Mouse (Mus musculus) gastrocnemius, postnatal 10 days (tissue): Measurements from ENCODE around the gene Hps1. TPM values are rescaled to one million over a fixed set of nuclear protein-coding genes. Genes with fewer than 3 reads are reported as not detected.
"Not testable (repeated sequence)": the region's sequence is repeated elsewhere in the genome, so short reads cannot be mapped to it uniquely, and the experiment has no call there.

Experiments used
- DNase-seq: peaks from one replicate; pipeline ENCODE4 v3.0.0; 2021; ENCODE audit warnings: mixed read lengths
- long read RNA-seq, 2 experiments: library from polyadenylated mRNA; stranded (forward); transcript quantifications; one replicate each; pipeline ENCODE4 v2.0.0; 2021
- total RNA-seq, 2 experiments: library from RNA; stranded (reverse); gene quantifications; 2 replicates each; pipeline ENCODE4 v1.2.3; 2021

Gene Hps1
- total RNA-seq, result 1 to 10 TPM; 2.8 to 4.4 TPM
- long read RNA-seq, experiment 1, full-length matches to known transcripts, result 3 of 5 reads
- long read RNA-seq, experiment 1, partial matches to known transcripts, result 1 of 5 reads
- long read RNA-seq, experiment 1, other reads (novel, unspliced or antisense), result 1 of 5 reads
- long read RNA-seq, experiment 2, partial matches to known transcripts, result 0 of 4 reads
- long read RNA-seq, experiment 2, other reads (novel, unspliced or antisense), result 1 of 4 reads

- DNase-seq, result peak; percentile 74
Measured at GRCm38 (mm10) chr19:42779531-42780155, at the start of gene Hps1. TSS of gene Hps1 (minus strand) at chr19:42779978.

- DNase-seq, result no peak
Measured at GRCm38 (mm10) chr19:42829196-42829595, 49.4 kb upstream of the Hps1 start.

GRCm38 (mm10) chr19:42827843-42828242, 48.1 kb upstream of the Hps1 start:
- no peak for DNase-seq

GRCm38 (mm10) chr19:42820109-42820508, 40.3 kb upstream of the Hps1 start:
- DNase-seq, result no peak

GRCm38 (mm10) chr19:42817761-42818160, 38.0 kb upstream of the Hps1 start:
- DNase-seq, result no peak

GRCm38 (mm10) chr19:42816261-42816660, 36.5 kb upstream of the Hps1 start:
- no peak for DNase-seq

- DNase-seq, result no peak
Measured at GRCm38 (mm10) chr19:42810140-42810539, 30.4 kb upstream of the Hps1 start.

- no peak for DNase-seq
Measured at GRCm38 (mm10) chr19:42809491-42809890, 29.7 kb upstream of the Hps1 start.

GRCm38 (mm10) chr19:42797866-42798265, 18.1 kb upstream of the Hps1 start:
- no peak for DNase-seq

- DNase-seq, result no peak
Measured at GRCm38 (mm10) chr19:42795801-42796200, 16.0 kb upstream of the Hps1 start.

- peak; percentile 92 for DNase-seq
Measured at GRCm38 (mm10) chr19:42794914-42795613, 15.3 kb upstream of the Hps1 start.

GRCm38 (mm10) chr19:42788311-42788710, 8.5 kb upstream of the Hps1 start:
- no peak for DNase-seq

- DNase-seq, result no peak
Measured at GRCm38 (mm10) chr19:42785562-42786220, 5.9 kb upstream of the Hps1 start.

GRCm38 (mm10) chr19:42785129-42785528, 5.4 kb upstream of the Hps1 start:
- no peak for DNase-seq

- not testable (repeated sequence) for DNase-seq
Measured at GRCm38 (mm10) chr19:42780156-42780538, 369 bp upstream of the Hps1 start.

- peak; percentile 47 for DNase-seq
Measured at GRCm38 (mm10) chr19:42777801-42778200, 2.0 kb downstream of the Hps1 start.

- DNase-seq, result no peak
Measured at GRCm38 (mm10) chr19:42776813-42777212, 3.0 kb downstream of the Hps1 start.

- no peak for DNase-seq
Measured at GRCm38 (mm10) chr19:42770141-42770872, 9.5 kb downstream of the Hps1 start.

GRCm38 (mm10) chr19:42769648-42770047, 10.1 kb downstream of the Hps1 start:
- no peak for DNase-seq

GRCm38 (mm10) chr19:42767361-42767760, 12.4 kb downstream of the Hps1 start:
- no peak for DNase-seq

GRCm38 (mm10) chr19:42764398-42764797, 15.4 kb downstream of the Hps1 start:
- no peak for DNase-seq

GRCm38 (mm10) chr19:42756671-42757070, 23.1 kb downstream of the Hps1 start:
- DNase-seq, result no peak
